In the genomic region with DNA sequence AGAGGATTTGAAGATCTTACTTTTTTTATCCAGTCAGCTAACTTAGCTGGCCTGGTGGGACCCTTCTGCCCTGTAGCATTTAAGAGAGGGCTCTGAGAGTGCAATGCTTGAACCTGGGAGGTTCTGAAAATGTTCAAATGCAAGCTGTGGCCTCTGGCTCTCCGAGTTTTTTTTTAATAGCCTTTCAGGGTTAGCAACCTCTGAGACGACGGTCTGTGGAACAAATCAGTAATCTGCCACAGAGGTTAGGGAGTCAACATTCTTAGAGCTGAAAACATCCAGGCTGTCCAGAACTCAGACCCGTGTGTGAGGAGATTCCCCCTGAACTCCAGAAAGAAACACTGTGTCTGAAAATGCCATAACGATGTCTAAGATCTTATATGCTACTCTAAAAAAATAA, we compare ENCODE assay signal across 27 mouse cellular contexts. TPM values are rescaled to one million over a fixed set of nuclear protein-coding genes. Genes with fewer than 3 reads are reported as not detected.
"Had no signal": no experiment of that assay in that cellular context is flagged by ENCODE, and none has a peak within 500 bp of the region (broad histone marks: within the 10 kb centered on the region; RNA-seq: fewer than 3 reads in every experiment).

No protein-coding gene starts in this region.

- H3K27ac ChIP-seq: gastrocnemius, adult 2 months; heart, embryonic 10.5 days; hindbrain, embryonic 14.5 days; intestine, embryonic 15.5 days; layer of hippocampus, adult 2 months; left cerebral cortex, adult 2 months; limb, embryonic 12.5 days; liver, embryonic 13.5 days; liver, embryonic 15.5 days had no signal

- ATAC-seq: forebrain, embryonic 16.5 days; hindbrain, embryonic 16.5 days; inflammation-experienced regulatory T-cells, adult 6 months; intestine, embryonic 15.5 days; intestine, postnatal 0 days; liver, postnatal 0 days had no signal

- H3K4me1 ChIP-seq: limb, embryonic 12.5 days had no signal

- H3K27me3 ChIP-seq: heart, embryonic 12.5 days; intestine, embryonic 15.5 days; limb, embryonic 12.5 days; liver, embryonic 13.5 days; liver, embryonic 15.5 days had no signal

- H3K36me3 ChIP-seq: intestine, embryonic 15.5 days; liver, embryonic 15.5 days had no signal

- H3K9me3 ChIP-seq: heart, embryonic 10.5 days; heart, embryonic 12.5 days; intestine, embryonic 15.5 days; liver, embryonic 13.5 days; liver, embryonic 15.5 days had no signal

- H3K4me3 ChIP-seq: gastrocnemius, adult 2 months; heart, embryonic 10.5 days; heart, embryonic 12.5 days; intestine, embryonic 15.5 days; layer of hippocampus, adult 2 months; left cerebral cortex, adult 2 months; limb, embryonic 12.5 days; liver, embryonic 13.5 days; liver, embryonic 15.5 days had no signal

- H3K4me2 ChIP-seq: heart, embryonic 12.5 days; hindbrain, embryonic 14.5 days; intestine, embryonic 15.5 days; limb, embryonic 12.5 days; liver, embryonic 11.5 days; liver, embryonic 13.5 days; liver, embryonic 15.5 days had no signal

- H3K9ac ChIP-seq: heart, embryonic 12.5 days; hindbrain, embryonic 14.5 days; intestine, embryonic 15.5 days; limb, embryonic 12.5 days; liver, embryonic 13.5 days; liver, embryonic 15.5 days; liver, postnatal 0 days had no signal

- DNase-seq: gastrocnemius, adult 2 months; gastrocnemius, postnatal 10 days; gastrocnemius, postnatal 25 days; heart, adult 18-20 months; heart, postnatal 10 days; heart, postnatal 4 days; kidney, adult 18-20 months; liver; liver, embryonic 13.5 days; liver, postnatal 0 days had no signal

RNA-seq across cellular contexts. Expression of a gene that starts 6.3 kb away (rescaled TPM):
- polyA plus RNA-seq: intestine, postnatal 0 days; liver, postnatal 0 days had no signal

RNA-seq across cellular contexts. Expression of a gene that starts 9.0 kb away (rescaled TPM):
- polyA plus RNA-seq: forebrain, embryonic 16.5 days; frontal cortex, adult 2 months; heart, embryonic 10.5 days; heart, embryonic 12.5 days; heart, embryonic 14.5 days; heart, embryonic 16.5 days; hindbrain, embryonic 11.5 days; hindbrain, embryonic 14.5 days; hindbrain, embryonic 16.5 days; intestine, embryonic 15.5 days; intestine, postnatal 0 days; limb, embryonic 12.5 days; liver, embryonic 13.5 days; liver, embryonic 15.5 days; liver, postnatal 0 days had no signal
